Mouse (Mus musculus): ENCODE results near the gene Ppil6. TPM values are rescaled to one million over a fixed set of nuclear protein-coding genes. Genes with fewer than 3 reads are reported as not detected.

Gene Ppil6
- polyA plus RNA-seq, 1 experiment from 2014 or later: 0.76 TPM

DNA sequence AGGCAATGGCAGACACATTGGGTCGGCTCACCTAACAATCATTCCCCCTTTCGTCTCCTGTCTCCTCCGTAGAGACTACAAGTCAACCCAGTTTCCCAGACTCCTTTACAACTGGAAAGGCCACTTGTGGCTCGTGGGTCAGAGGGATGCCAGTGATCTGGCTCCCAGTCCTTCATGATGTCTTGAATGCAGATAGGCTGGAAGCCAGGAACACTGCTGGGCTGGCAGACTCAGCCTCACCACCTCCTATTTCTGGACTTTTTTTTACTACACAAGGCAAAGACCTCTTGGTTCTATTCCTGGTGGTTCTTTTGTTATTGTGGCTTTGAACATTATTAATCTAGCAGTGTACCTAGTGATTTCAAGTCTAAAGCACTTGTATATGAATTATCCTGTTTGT, 24.1 kb downstream of the Ppil6 start:
- DNase-seq (ENCODE audit: low spot score) (no peak), ATAC-seq (replicated peaks; ENCODE audit: low FRiP score, low TSS enrichment, low read depth) (no peak)
- H3K4me1 ChIP-seq (replicated peaks; ENCODE audit: control insufficient read depth, insufficient read depth, low read length): no peaks in the 10 kb centered on the region
- H3K27ac ChIP-seq (ENCODE audit: low read depth): no peak overlapping the region
- no peaks in the 10 kb centered on the region for H3K27me3 ChIP-seq (replicated peaks; ENCODE audit: control insufficient read depth, insufficient read depth, low read length)
- no peak overlapping the region for H3K4me3 ChIP-seq (ENCODE audit: low read depth, low read length)
- H3K9me3 ChIP-seq (ENCODE audit: control insufficient read depth, low read length): no peaks in the 10 kb centered on the region
- no peak overlapping the region for H3K9ac ChIP-seq (ENCODE audit: low read length)
- no peak overlapping the region for H3K4me2 ChIP-seq (ENCODE audit: low read length)
- H3K36me3 ChIP-seq (ENCODE audit: control insufficient read depth, insufficient read depth, low read length): no peaks in the 10 kb centered on the region
- 77% methylated on average over 4 of the region's 4 CpGs for WGBS

DNA sequence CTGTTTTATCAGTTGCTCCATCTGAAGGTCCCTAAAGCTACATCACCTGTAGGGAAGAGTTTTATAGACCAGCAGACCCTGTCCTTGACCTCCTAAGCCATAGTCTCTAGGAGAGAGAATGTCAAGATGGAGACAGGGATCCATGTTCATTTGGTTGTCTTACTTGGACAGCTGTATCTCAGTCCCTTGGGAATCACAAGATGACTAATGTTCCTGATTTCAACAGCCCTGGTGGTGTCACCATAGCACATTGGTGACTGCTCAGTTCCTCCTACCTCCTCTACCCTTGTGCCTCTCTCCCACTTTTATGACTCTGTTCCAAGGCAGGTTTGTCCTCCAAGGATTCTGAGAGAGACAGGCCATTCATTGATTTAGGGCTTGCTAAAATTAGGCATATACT, 24.7 kb downstream of the Ppil6 start:
- Histone ChIP-seq H3K9me3 (ENCODE audit: control insufficient read depth, low read length) (no peaks in the 10 kb centered on the region), H3K4me1 (replicated peaks; ENCODE audit: control insufficient read depth, insufficient read depth, low read length) (no peaks in the 10 kb centered on the region), H3K27me3 (replicated peaks; ENCODE audit: control insufficient read depth, insufficient read depth, low read length) (no peaks in the 10 kb centered on the region), H3K9ac (ENCODE audit: low read length) (no peak overlapping the region), H3K27ac (ENCODE audit: low read depth) (no peak overlapping the region), H3K4me3 (ENCODE audit: low read depth, low read length) (no peak overlapping the region), H3K36me3 (ENCODE audit: control insufficient read depth, insufficient read depth, low read length) (no peaks in the 10 kb centered on the region), H3K4me2 (ENCODE audit: low read length) (no peak overlapping the region)
- no peak for DNase-seq (ENCODE audit: low spot score)
- no peak for ATAC-seq (replicated peaks; ENCODE audit: low FRiP score, low TSS enrichment, low read depth)

DNA sequence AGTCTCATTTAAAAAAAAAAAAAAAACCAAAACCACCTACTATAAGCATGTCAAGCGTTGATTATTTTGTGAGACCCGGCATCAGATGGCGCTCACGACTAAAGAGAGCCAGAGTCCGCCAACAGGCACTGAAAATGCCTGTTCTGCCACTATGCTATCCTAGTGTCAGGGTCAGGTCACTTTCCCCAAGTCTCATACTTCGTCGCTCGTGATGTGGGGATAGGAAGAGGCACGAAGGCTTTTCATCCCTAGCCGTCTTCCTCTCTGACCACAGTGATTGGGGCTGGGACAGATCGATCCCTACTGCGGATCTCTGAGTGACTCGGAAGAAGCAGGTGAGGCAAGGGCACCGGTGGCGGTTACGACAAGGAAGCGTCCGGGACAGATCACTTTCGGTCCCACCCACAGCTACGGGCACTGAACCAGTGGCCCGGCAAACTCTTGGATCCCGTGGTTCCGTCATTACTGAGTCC, 28.3 kb downstream of the Ppil6 start:
- Histone ChIP-seq H3K9me3 (ENCODE audit: control insufficient read depth, low read length) (no peaks in the 10 kb centered on the region), H3K9ac (ENCODE audit: low read length) (peak overlapping the region; percentile 92), H3K4me3 (ENCODE audit: low read depth, low read length) (peak overlapping the region; percentile 97), H3K36me3 (ENCODE audit: control insufficient read depth, insufficient read depth, low read length) (peaks cover 5% of the 10 kb centered on the region; the same call in 1 of the 2 replicates), H3K27me3 (replicated peaks; ENCODE audit: control insufficient read depth, insufficient read depth, low read length) (no peaks in the 10 kb centered on the region), H3K4me2 (ENCODE audit: low read length) (peak overlapping the region; percentile 88), H3K27ac (ENCODE audit: low read depth) (peak overlapping the region; percentile 98), H3K4me1 (replicated peaks; ENCODE audit: control insufficient read depth, insufficient read depth, low read length) (peaks cover 16% of the 10 kb centered on the region)
- WGBS: under 1% methylated on average over 23 of the region's 23 CpGs
- DNase-seq (ENCODE audit: low spot score) (no peak), ATAC-seq (replicated peaks; ENCODE audit: low FRiP score, low TSS enrichment, low read depth) (peak; percentile 69)

DNA sequence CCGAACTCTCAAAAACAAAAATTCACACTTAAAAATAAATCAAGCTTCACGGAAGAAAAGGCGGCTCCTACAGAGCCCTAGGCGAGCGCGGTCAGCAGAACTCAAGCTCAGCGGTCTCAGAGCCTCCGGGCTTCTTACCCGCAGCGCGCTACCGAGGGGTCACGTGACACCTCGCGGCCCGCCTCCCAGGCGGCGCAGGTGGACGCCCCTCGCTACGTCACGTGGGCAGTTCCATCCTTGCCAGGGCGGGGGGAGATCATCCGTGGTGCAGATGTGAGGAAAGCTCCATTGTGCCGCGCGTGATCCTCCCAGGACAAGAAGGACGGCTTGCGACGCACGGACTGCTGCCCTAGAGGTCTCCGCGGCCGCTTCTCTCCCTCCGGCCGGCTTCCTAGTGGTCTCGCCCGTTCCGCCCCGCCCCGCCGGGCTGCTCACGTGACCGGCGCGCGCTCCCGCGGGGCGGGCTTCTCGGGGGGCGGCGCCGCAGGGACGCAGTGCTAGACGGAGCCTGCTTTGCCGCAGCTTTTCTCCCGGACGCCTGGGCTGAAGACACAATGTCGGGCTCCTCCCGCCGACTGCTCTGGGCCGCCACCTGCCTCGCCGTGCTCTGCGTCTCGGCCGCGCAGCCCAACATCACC, 28.9 kb downstream of the Ppil6 start, which contains the start of gene Cd164:
Cd164 (plus strand) TSS at position 434 of the 638 bp plus-strand sequence.
- under 1% methylated on average over 66 of the region's 69 CpGs for WGBS
- peak within 1 kb of the TSS; percentile 98 for H3K27ac ChIP-seq (ENCODE audit: low read depth)
- peak; percentile 98 for DNase-seq (ENCODE audit: low spot score)

DNA sequence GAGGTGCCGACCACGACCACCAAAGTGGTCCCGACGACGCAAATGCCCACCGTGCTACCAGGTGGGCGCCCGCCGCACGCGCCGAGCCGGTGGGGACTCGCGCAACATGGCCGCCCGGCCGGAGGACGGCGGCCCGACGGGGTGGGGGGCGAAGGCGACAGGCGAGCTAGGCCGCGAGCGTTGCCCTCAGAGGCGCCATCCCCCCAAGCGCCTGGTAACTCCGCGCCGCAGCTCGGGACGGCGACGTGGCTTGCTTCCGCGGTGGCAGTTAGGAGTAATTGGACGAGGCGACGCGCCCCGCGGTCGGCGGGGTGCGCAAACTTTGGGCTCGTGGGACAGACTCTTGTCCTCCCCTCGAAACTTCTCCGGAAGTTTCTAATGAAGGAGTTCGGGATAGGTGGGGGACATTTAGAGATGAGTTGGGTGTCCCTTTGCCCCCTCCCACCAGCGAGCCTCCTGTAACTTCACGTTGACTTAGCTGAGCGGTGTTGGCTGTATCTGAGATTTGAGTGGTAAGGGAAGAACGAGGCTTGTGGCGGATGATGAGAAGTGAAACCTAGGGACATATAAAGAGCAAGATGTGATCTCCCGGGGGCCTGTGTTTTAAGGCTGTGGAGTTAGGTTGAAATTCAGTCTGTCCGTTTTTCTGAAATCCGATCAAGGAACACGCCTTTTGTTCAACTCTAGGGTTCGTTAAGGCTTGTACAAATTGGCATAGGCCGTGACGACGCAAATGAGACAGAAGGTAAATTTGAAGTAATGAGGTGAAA, 29.6 kb downstream of the Ppil6 start:
- Histone ChIP-seq H3K4me2 (ENCODE audit: low read length) (peak overlapping the region; percentile 88), H3K4me3 (ENCODE audit: low read depth, low read length) (peak overlapping the region; percentile 97), H3K4me1 (replicated peaks; ENCODE audit: control insufficient read depth, insufficient read depth, low read length) (peaks cover 21% of the 10 kb centered on the region), H3K27ac (ENCODE audit: low read depth) (peak overlapping the region; percentile 98), H3K9ac (ENCODE audit: low read length) (peak overlapping the region; percentile 92), H3K9me3 (ENCODE audit: control insufficient read depth, low read length) (no peaks in the 10 kb centered on the region), H3K27me3 (replicated peaks; ENCODE audit: control insufficient read depth, insufficient read depth, low read length) (no peaks in the 10 kb centered on the region), H3K36me3 (ENCODE audit: control insufficient read depth, insufficient read depth, low read length) (peaks cover 18% of the 10 kb centered on the region)
- ATAC-seq (replicated peaks; ENCODE audit: low FRiP score, low TSS enrichment, low read depth) (peak; percentile 56), DNase-seq (ENCODE audit: low spot score) (peak; percentile 87)
- under 1% methylated on average over 65 of the region's 65 CpGs for WGBS

More for the DNA sequence above, 28.9 kb downstream of the Ppil6 start, which contains the start of gene Cd164:
- H3K4me1 ChIP-seq (replicated peaks; ENCODE audit: control insufficient read depth, insufficient read depth, low read length): peaks cover 21% of the 10 kb centered on the region
- H3K27me3 ChIP-seq (replicated peaks; ENCODE audit: control insufficient read depth, insufficient read depth, low read length): no peaks in the 10 kb centered on the region
- peak within 1 kb of the TSS; percentile 92 for H3K9ac ChIP-seq (ENCODE audit: low read length)
- H3K4me2 ChIP-seq (ENCODE audit: low read length): peak within 1 kb of the TSS; percentile 88
- ATAC-seq (replicated peaks; ENCODE audit: low FRiP score, low TSS enrichment, low read depth): peak; percentile 96
- no peaks in the 10 kb centered on the region for H3K9me3 ChIP-seq (ENCODE audit: control insufficient read depth, low read length)
- H3K4me3 ChIP-seq (ENCODE audit: low read depth, low read length): peak within 1 kb of the TSS; percentile 97
- peaks cover 10% of the 10 kb centered on the region for H3K36me3 ChIP-seq (ENCODE audit: control insufficient read depth, insufficient read depth, low read length)

DNA sequence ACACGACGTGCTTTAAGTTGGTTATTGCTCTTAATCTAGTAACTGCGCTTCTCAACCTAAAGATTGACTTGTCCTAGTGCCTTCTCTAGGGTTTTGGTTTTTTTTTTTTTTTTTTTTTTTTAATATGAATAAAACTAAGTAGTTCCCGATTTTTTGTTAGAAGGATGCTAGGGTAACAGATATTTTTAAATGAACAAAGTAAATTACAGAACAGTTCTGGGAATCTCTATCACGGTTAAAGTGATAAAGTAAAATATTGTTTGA, 30.1 kb downstream of the Ppil6 start:
- peaks cover 23% of the 10 kb centered on the region for H3K36me3 ChIP-seq (ENCODE audit: control insufficient read depth, insufficient read depth, low read length)
- H3K9ac ChIP-seq (ENCODE audit: low read length): peak overlapping the region; percentile 92
- H3K4me2 ChIP-seq (ENCODE audit: low read length): peak overlapping the region; percentile 88
- H3K27ac ChIP-seq (ENCODE audit: low read depth): peak overlapping the region; percentile 98
- no peaks in the 10 kb centered on the region for H3K27me3 ChIP-seq (replicated peaks; ENCODE audit: control insufficient read depth, insufficient read depth, low read length)
- no peak for DNase-seq (ENCODE audit: low spot score)
- H3K9me3 ChIP-seq (ENCODE audit: control insufficient read depth, low read length): no peaks in the 10 kb centered on the region
- H3K4me1 ChIP-seq (replicated peaks; ENCODE audit: control insufficient read depth, insufficient read depth, low read length): peaks cover 21% of the 10 kb centered on the region
- no peak for ATAC-seq (replicated peaks; ENCODE audit: low FRiP score, low TSS enrichment, low read depth)
- 4% methylated on average over 5 of the region's 5 CpGs for WGBS
- peak overlapping the region; percentile 97 for H3K4me3 ChIP-seq (ENCODE audit: low read depth, low read length)

DNA sequence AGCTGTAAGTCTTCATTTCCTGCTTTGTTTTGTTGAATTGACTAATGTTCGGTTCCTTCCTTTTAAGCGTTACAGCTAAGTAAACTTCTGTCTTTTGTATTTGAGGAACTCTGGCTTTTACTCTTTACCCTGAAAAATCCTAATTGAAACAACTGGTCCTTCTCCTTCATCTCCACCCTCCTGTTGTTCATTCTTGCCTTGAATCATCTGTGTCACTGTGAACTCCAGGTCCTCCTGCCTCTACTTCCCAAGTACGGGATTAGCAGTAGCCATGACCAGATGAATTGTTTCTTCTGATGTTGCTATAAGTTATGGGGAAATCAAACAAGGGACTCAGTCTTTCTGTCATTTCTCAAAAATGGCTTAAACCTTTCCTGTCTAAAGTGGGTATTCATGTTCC, 33.1 kb downstream of the Ppil6 start:
- H3K27me3 ChIP-seq (replicated peaks; ENCODE audit: control insufficient read depth, insufficient read depth, low read length): no peaks in the 10 kb centered on the region
- peaks cover 21% of the 10 kb centered on the region for H3K4me1 ChIP-seq (replicated peaks; ENCODE audit: control insufficient read depth, insufficient read depth, low read length)
- ATAC-seq (replicated peaks; ENCODE audit: low FRiP score, low TSS enrichment, low read depth): no peak
- 41% methylated on average over 3 of the region's 3 CpGs for WGBS
- no peak overlapping the region for H3K4me2 ChIP-seq (ENCODE audit: low read length)
- no peak overlapping the region for H3K27ac ChIP-seq (ENCODE audit: low read depth)
- no peak overlapping the region for H3K9ac ChIP-seq (ENCODE audit: low read length)
- H3K9me3 ChIP-seq (ENCODE audit: control insufficient read depth, low read length): no peaks in the 10 kb centered on the region
- DNase-seq (ENCODE audit: low spot score): no peak
- peaks cover 37% of the 10 kb centered on the region for H3K36me3 ChIP-seq (ENCODE audit: control insufficient read depth, insufficient read depth, low read length)
- no peak overlapping the region for H3K4me3 ChIP-seq (ENCODE audit: low read depth, low read length)

DNA sequence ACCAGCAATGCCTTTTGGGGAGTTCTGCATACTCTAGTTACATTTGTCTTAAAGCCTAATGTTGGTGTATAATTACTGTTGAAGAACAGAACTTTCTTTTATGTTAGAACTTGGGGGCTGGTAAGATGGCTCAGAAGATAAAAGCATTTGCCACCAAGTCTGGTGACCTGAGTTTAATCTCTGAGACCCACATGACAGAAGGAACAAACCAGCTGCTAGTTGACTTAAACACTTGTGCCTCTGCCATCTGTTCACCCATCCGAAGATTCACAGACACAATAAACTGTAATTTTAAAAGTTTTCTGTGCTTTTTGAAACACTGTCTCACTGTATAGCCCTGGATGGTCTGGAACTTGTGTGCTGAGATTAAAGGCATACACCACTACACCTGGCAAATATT, 35.5 kb downstream of the Ppil6 start:
- no peaks in the 10 kb centered on the region for H3K27me3 ChIP-seq (replicated peaks; ENCODE audit: control insufficient read depth, insufficient read depth, low read length)
- H3K27ac ChIP-seq (ENCODE audit: low read depth): no peak overlapping the region
- DNase-seq (ENCODE audit: low spot score) (no peak), ATAC-seq (replicated peaks; ENCODE audit: low FRiP score, low TSS enrichment, low read depth) (no peak)
- no peaks in the 10 kb centered on the region for H3K9me3 ChIP-seq (ENCODE audit: control insufficient read depth, low read length)
- H3K4me3 ChIP-seq (ENCODE audit: low read depth, low read length): no peak overlapping the region
- no peak overlapping the region for H3K9ac ChIP-seq (ENCODE audit: low read length)
- H3K4me1 ChIP-seq (replicated peaks; ENCODE audit: control insufficient read depth, insufficient read depth, low read length): peaks cover 19% of the 10 kb centered on the region
- H3K36me3 ChIP-seq (ENCODE audit: control insufficient read depth, insufficient read depth, low read length): peaks cover 59% of the 10 kb centered on the region
- WGBS: 61% methylated on average over 1 of the region's 1 CpGs
- H3K4me2 ChIP-seq (ENCODE audit: low read length): no peak overlapping the region

All from intestine, embryonic 14.5 days (tissue).